In the genomic region with DNA sequence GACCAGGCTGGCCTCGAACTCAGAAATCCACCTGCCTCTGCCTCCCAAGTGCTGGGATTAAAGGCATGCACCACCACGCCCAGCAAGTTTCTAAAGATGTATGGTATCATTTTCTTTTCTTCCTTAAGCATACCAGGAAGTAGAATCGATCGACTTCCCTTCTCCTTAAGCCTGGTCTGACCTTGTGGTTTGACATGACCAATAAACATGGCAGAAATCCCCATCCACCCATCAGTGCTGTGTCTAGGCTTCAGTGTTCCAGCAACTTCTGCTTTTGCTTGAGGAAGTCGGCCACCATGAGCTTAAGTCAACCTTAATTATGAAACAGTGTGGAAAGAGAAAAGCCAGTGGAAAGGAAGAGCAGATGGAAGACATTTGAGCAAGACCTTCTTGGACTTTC, we compare ENCODE assay signal across 41 mouse cellular contexts. TPM values are rescaled to one million over a fixed set of nuclear protein-coding genes. Genes with fewer than 3 reads are reported as not detected.
A peak's percentile ranks its signal among the peaks of the same experiment; 100 is the strongest.
DNase-seq lines count a peak whose midpoint lies in the region; ATAC-seq and TF ChIP-seq lines count a peak whose summit lies in the region.
"Had no signal": no experiment of that assay in that cellular context is flagged by ENCODE, and none has a peak within 500 bp of the region (broad histone marks: within the 10 kb centered on the region; RNA-seq: fewer than 3 reads in every experiment).

No protein-coding gene starts in this region.

- TF ChIP-seq CTCF in G1E (IDR thresholded peaks at IDR 0.05; ENCODE audit: low read depth, low read length) = no peak
- no peak for TF ChIP-seq CTCF in cerebellum, adult 2 months (IDR thresholded peaks at IDR 0.05; ENCODE audit: borderline replicate concordance, insufficient read depth, low read depth, low read length)

- H3K4me1 ChIP-seq in G1E (ENCODE audit: insufficient read depth, low read depth, low read length) = no peaks in the 10 kb centered on the region
- H3K4me1 ChIP-seq in cerebellum, adult 2 months (ENCODE audit: control insufficient read depth, insufficient read depth, low read length) = no peaks in the 10 kb centered on the region
- H3K4me1 ChIP-seq: embryonic facial prominence, embryonic 13.5 days; heart, embryonic 10.5 days; heart, embryonic 15.5 days; hindbrain, embryonic 13.5 days; lung, embryonic 15.5 days; midbrain, embryonic 10.5 days; midbrain, embryonic 15.5 days; neural tube, embryonic 12.5 days had no signal

- TF ChIP-seq POLR2A in cerebellum, adult 2 months (IDR thresholded peaks at IDR 0.05; ENCODE audit: borderline replicate concordance, insufficient read depth, low read length) = no peak

- H3K27ac ChIP-seq in cerebellum, adult 2 months (ENCODE audit: insufficient read depth, low read length) = no peak overlapping the region
- H3K27ac ChIP-seq: embryonic facial prominence, embryonic 13.5 days; heart, embryonic 10.5 days; heart, embryonic 15.5 days; hindbrain, embryonic 13.5 days; liver, embryonic 14.5 days; lung, embryonic 15.5 days; midbrain, embryonic 10.5 days; midbrain, embryonic 15.5 days; neural tube, embryonic 12.5 days had no signal

- no peak for ATAC-seq in G1E (ENCODE audit: extremely low read depth, insufficient number of reproducible peaks, low FRiP score, poor library complexity, severe bottlenecking)
- peak; percentile 96 for ATAC-seq in common myeloid progenitor, adult 5-6 weeks (replicated peaks; ENCODE audit: low read depth, poor library complexity, severe bottlenecking)
- peak; percentile 99 for ATAC-seq in megakaryocyte progenitor cell, adult 5-6 weeks (replicated peaks; ENCODE audit: poor library complexity)
- ATAC-seq: activated CD4-positive, CD25-positive, alpha-beta regulatory T cell, adult 4 months; forebrain, embryonic 16.5 days; intestine, embryonic 16.5 days; midbrain, embryonic 15.5 days had no signal

- peak; percentile 82 for DNase-seq in 416B (ENCODE audit: low read depth)
- peak; percentile 6 for DNase-seq in G1E (ENCODE audit: low spot score)
- no peak for DNase-seq in cerebellum, adult 2 months
- DNase-seq in ovary, postnatal 36 days (ENCODE audit: low spot score) = no peak
- no peak for DNase-seq in right cerebral cortex, adult 2 months (ENCODE audit: low spot score in 2 of 2)
- DNase-seq: adrenal gland, adult 2 months; cerebellum, adult 11 months; cerebellum, adult 9-11 months; heart, postnatal 36 days; kidney, adult 8-10 months; kidney, postnatal 10 days; layer of hippocampus, adult 9-11 months; liver; lung, postnatal 4 days; right cerebral cortex, postnatal 25 days; thymus, adult 18-20 months; thymus, postnatal 25 days had no signal

- H3K4me3 ChIP-seq in G1E (ENCODE audit: low read depth, low read length) = no peak overlapping the region
- no peak overlapping the region for H3K4me3 ChIP-seq in cerebellum, adult 2 months (replicated peaks; ENCODE audit: insufficient read depth, low read depth, low read length)
- H3K4me3 ChIP-seq: embryonic facial prominence, embryonic 13.5 days; erythroblast, embryonic 14.5 days; heart, embryonic 10.5 days; heart, embryonic 15.5 days; hindbrain, embryonic 13.5 days; lung, embryonic 15.5 days; midbrain, embryonic 10.5 days; midbrain, embryonic 15.5 days; neural tube, embryonic 12.5 days had no signal

- H3K36me3 ChIP-seq in G1E (replicated peaks) = no peaks in the 10 kb centered on the region
- H3K36me3 ChIP-seq: embryonic facial prominence, embryonic 13.5 days; heart, embryonic 10.5 days; heart, embryonic 15.5 days; hindbrain, embryonic 13.5 days; lung, embryonic 15.5 days; midbrain, embryonic 10.5 days; midbrain, embryonic 15.5 days; neural tube, embryonic 12.5 days had no signal

- H3K9me3 ChIP-seq in G1E (replicated peaks) = no peaks in the 10 kb centered on the region
- H3K9me3 ChIP-seq: embryonic facial prominence, embryonic 13.5 days; heart, embryonic 10.5 days; heart, embryonic 15.5 days; hindbrain, embryonic 13.5 days; lung, embryonic 15.5 days; midbrain, embryonic 10.5 days; midbrain, embryonic 15.5 days; neural tube, embryonic 12.5 days had no signal

- 0 out of 2 replicates have a peak, but pooled peaks cover 5% of the 10 kb centered on the region for H3K27me3 ChIP-seq in G1E (ENCODE audit: insufficient read depth, low read length)
- H3K27me3 ChIP-seq in cerebellum, adult 2 months (ENCODE audit: control insufficient read depth, insufficient read depth, low read length) = no peaks in the 10 kb centered on the region
- H3K27me3 ChIP-seq: embryonic facial prominence, embryonic 13.5 days; heart, embryonic 15.5 days; hindbrain, embryonic 13.5 days; lung, embryonic 15.5 days; midbrain, embryonic 15.5 days; neural tube, embryonic 12.5 days had no signal

- 81% methylated on average over 5 of the region's 5 CpGs for WGBS in cerebellum, adult 2 months

RNA-seq across cellular contexts. Expression of a gene that starts 10.1 kb away (rescaled TPM):
- total RNA-seq in G1E (2014; fragmentation: Nextera tagmentation) = not detected in 2 replicates
- total RNA-seq in G1E (2017) = 0.05 TPM in 1 of 2 replicates, not detected in the other
- polyA plus RNA-seq in G1E (2012) = not detected in 2 replicates
- not detected in 2 replicates for total RNA-seq in common myeloid progenitor, adult 5-6 weeks (2017)
- 0.07 TPM in 1 of 2 replicates, not detected in the other for total RNA-seq in megakaryocyte progenitor cell, adult 5-6 weeks (2015)
- 0.14 TPM in 1 of 2 replicates, not detected in the other for total RNA-seq in megakaryocyte progenitor cell, adult 5-6 weeks (2017)
- polyA plus RNA-seq in cerebellum, adult 2 months (2012; rRNA removed) = 18.5 and 20.0 TPM in 2 replicates
- polyA plus RNA-seq: activated CD4-positive, CD25-positive, alpha-beta regulatory T cell, adult 4 months; erythroblast, embryonic 14.5 days had no signal

RNA-seq across cellular contexts. Expression of a gene that starts 19.4 kb away (rescaled TPM):
- total RNA-seq in G1E (2014; fragmentation: Nextera tagmentation) (18.6 and 22.4 TPM in 2 replicates), G1E (2017) (12.6 and 14.4 TPM in 2 replicates)
- 2.4 and 2.6 TPM in 2 replicates for polyA plus RNA-seq in G1E (2012)
- total RNA-seq in common myeloid progenitor, adult 5-6 weeks (2017) = 20.8 and 22.7 TPM in 2 replicates
- 16.0 and 18.7 TPM in 2 replicates for total RNA-seq in megakaryocyte progenitor cell, adult 5-6 weeks (2015)
- 11.9 and 12.8 TPM in 2 replicates for total RNA-seq in megakaryocyte progenitor cell, adult 5-6 weeks (2017)
- 70.5 and 76.2 TPM in 2 replicates for polyA plus RNA-seq in cerebellum, adult 2 months (2012; rRNA removed)

RNA-seq across cellular contexts. Expression of a gene that starts 43.5 kb away (rescaled TPM):
- not detected in 2 replicates for total RNA-seq in G1E (2014; fragmentation: Nextera tagmentation)
- not detected in 2 replicates for total RNA-seq in G1E (2017)
- not detected in 2 replicates for polyA plus RNA-seq in G1E (2012)
- not detected in 2 replicates for total RNA-seq in common myeloid progenitor, adult 5-6 weeks (2017)
- not detected in 2 replicates for total RNA-seq in megakaryocyte progenitor cell, adult 5-6 weeks (2015)
- total RNA-seq in megakaryocyte progenitor cell, adult 5-6 weeks (2017) = not detected in 2 replicates
- polyA plus RNA-seq in cerebellum, adult 2 months (2012; rRNA removed) = not detected in 2 replicates
- total RNA-seq: adrenal gland, adult 2 months; adrenal gland, postnatal 4 days; gastrocnemius, adult 8-10 months; gastrocnemius, postnatal 4 days; heart, postnatal 36 days; left cerebral cortex, adult 18-20 months; left cerebral cortex, postnatal 14 days had no signal
- polyA plus RNA-seq: activated CD4-positive, CD25-positive, alpha-beta regulatory T cell, adult 4 months; adrenal gland, adult 2 months; embryonic facial prominence, embryonic 13.5 days; erythroblast, embryonic 14.5 days; forebrain, embryonic 11.5 days; forebrain, embryonic 16.5 days; heart, embryonic 10.5 days; heart, embryonic 15.5 days; hindbrain, embryonic 13.5 days; intestine, embryonic 16.5 days; large intestine, adult 2 months; limb, embryonic 11.5 days; liver, embryonic 14.5 days; lung, embryonic 15.5 days; midbrain, embryonic 10.5 days; midbrain, embryonic 15.5 days; neural tube, embryonic 12.5 days; stomach, embryonic 16.5 days had no signal

Comparison
In these comparisons a context has a peak if more than half of its experiments do, and no peak if none do; other contexts are left out.
1. DNase-seq: peak in 416B (single experiment) and G1E (single experiment); none in cerebellum, adult 2 months (0 of 2), ovary, postnatal 36 days (single experiment) and right cerebral cortex, adult 2 months (0 of 2).